Mouse (Mus musculus): Measurements from ENCODE around the gene Uxs1. TPM values are rescaled to one million over a fixed set of nuclear protein-coding genes. Genes with fewer than 3 reads are reported as not detected.

Uxs1 gene
- polyA plus RNA-seq, 1 experiment from 2014 or later, result 37.7 TPM

GRCm38 (mm10) chr1:43822586-43822985 is 5.0 kb downstream of the Uxs1 start:
- 86% methylated on average over 5 of the region's 5 CpGs for WGBS (ENCODE audit: missing documents)
- Histone ChIP-seq H3K79me2 (ENCODE audit: inconsistent target) (peaks cover 81% of the 10 kb centered on the region), H3K27ac (no peak overlapping the region), H3K4me3 (ENCODE audit: inconsistent target) (no peak overlapping the region), H3K36me3 (ENCODE audit: inconsistent target) (no peaks in the 10 kb centered on the region)

- Histone ChIP-seq H3K4me3 (ENCODE audit: inconsistent target) (no peak overlapping the region), H3K79me2 (ENCODE audit: inconsistent target) (peaks cover 89% of the 10 kb centered on the region), H3K27ac (no peak overlapping the region), H3K36me3 (ENCODE audit: inconsistent target) (no peaks in the 10 kb centered on the region)
- WGBS (ENCODE audit: missing documents), result 86% methylated on average over 1 of the region's 1 CpGs
Measured at GRCm38 (mm10) chr1:43821804-43822203, 5.8 kb downstream of the Uxs1 start.

- H3K27ac ChIP-seq, result no peak overlapping the region
- H3K79me2 ChIP-seq (ENCODE audit: inconsistent target), result peaks cover 94% of the 10 kb centered on the region
- 60% methylated on average over 1 of the region's 1 CpGs for WGBS (ENCODE audit: missing documents)
- H3K4me3 ChIP-seq (ENCODE audit: inconsistent target), result no peak overlapping the region
- H3K36me3 ChIP-seq (ENCODE audit: inconsistent target), result no peaks in the 10 kb centered on the region
Measured at GRCm38 (mm10) chr1:43820571-43820970, 7.0 kb downstream of the Uxs1 start.

GRCm38 (mm10) chr1:43819091-43819490 is 8.5 kb downstream of the Uxs1 start:
- Histone ChIP-seq H3K4me3 (ENCODE audit: inconsistent target) (no peak overlapping the region), H3K27ac (no peak overlapping the region)
- WGBS (ENCODE audit: missing documents), result 75% methylated on average over 2 of the region's 2 CpGs

GRCm38 (mm10) chr1:43818356-43818755 is 9.2 kb downstream of the Uxs1 start:
- 93% methylated on average over 4 of the region's 4 CpGs for WGBS (ENCODE audit: missing documents)
- Histone ChIP-seq H3K36me3 (ENCODE audit: inconsistent target) (no peaks in the 10 kb centered on the region), H3K79me2 (ENCODE audit: inconsistent target) (peaks cover 73% of the 10 kb centered on the region), H3K27ac (no peak overlapping the region), H3K4me3 (ENCODE audit: inconsistent target) (no peak overlapping the region)

More at GRCm38 (mm10) chr1:43819091-43819490, 8.5 kb downstream of the Uxs1 start:
- H3K36me3 ChIP-seq (ENCODE audit: inconsistent target), result no peaks in the 10 kb centered on the region
- H3K79me2 ChIP-seq (ENCODE audit: inconsistent target), result peaks cover 79% of the 10 kb centered on the region

- WGBS (ENCODE audit: missing documents), result 93% methylated on average over 1 of the region's 1 CpGs
- H3K27ac ChIP-seq, result 0 out of 2 replicates have a peak overlapping the region, but pooled peaks have one; percentile 4
- no peak overlapping the region for H3K4me3 ChIP-seq (ENCODE audit: inconsistent target)
- H3K36me3 ChIP-seq (ENCODE audit: inconsistent target), result no peaks in the 10 kb centered on the region
- H3K79me2 ChIP-seq (ENCODE audit: inconsistent target), result peaks cover 24% of the 10 kb centered on the region
Measured at GRCm38 (mm10) chr1:43811764-43812163, 15.8 kb downstream of the Uxs1 start.

- 33% methylated on average over 3 of the region's 3 CpGs for WGBS (ENCODE audit: missing documents)
- Histone ChIP-seq H3K27ac (0 out of 2 replicates have a peak overlapping the region, but pooled peaks have one; percentile 4), H3K36me3 (ENCODE audit: inconsistent target) (no peaks in the 10 kb centered on the region), H3K4me3 (ENCODE audit: inconsistent target) (no peak overlapping the region), H3K79me2 (ENCODE audit: inconsistent target) (peaks cover 17% of the 10 kb centered on the region)
Measured at GRCm38 (mm10) chr1:43811055-43811454, 16.5 kb downstream of the Uxs1 start.

GRCm38 (mm10) chr1:43809351-43809750 is 18.2 kb downstream of the Uxs1 start:
- Histone ChIP-seq H3K4me3 (ENCODE audit: inconsistent target) (no peak overlapping the region), H3K79me2 (ENCODE audit: inconsistent target) (peaks cover 13% of the 10 kb centered on the region; the same call in 1 of the 2 replicates), H3K36me3 (ENCODE audit: inconsistent target) (no peaks in the 10 kb centered on the region), H3K27ac (no peak overlapping the region)
- 100% methylated on average over 2 of the region's 2 CpGs for WGBS (ENCODE audit: missing documents)

GRCm38 (mm10) chr1:43803906-43804474 is 23.6 kb downstream of the Uxs1 start:
- H3K36me3 ChIP-seq (ENCODE audit: inconsistent target), result no peaks in the 10 kb centered on the region
- no peak overlapping the region for H3K27ac ChIP-seq
- no peaks in the 10 kb centered on the region for H3K79me2 ChIP-seq (ENCODE audit: inconsistent target)
- WGBS (ENCODE audit: missing documents), result 70% methylated on average over 1 of the region's 1 CpGs
- H3K4me3 ChIP-seq (ENCODE audit: inconsistent target), result no peak overlapping the region

- Histone ChIP-seq H3K36me3 (ENCODE audit: inconsistent target) (no peaks in the 10 kb centered on the region), H3K79me2 (ENCODE audit: inconsistent target) (no peaks in the 10 kb centered on the region), H3K27ac (no peak overlapping the region), H3K4me3 (ENCODE audit: inconsistent target) (no peak overlapping the region)
- 88% methylated on average over 3 of the region's 3 CpGs for WGBS (ENCODE audit: missing documents)
Measured at GRCm38 (mm10) chr1:43798048-43798447, 29.6 kb downstream of the Uxs1 start.

GRCm38 (mm10) chr1:43789765-43790164 is 37.8 kb downstream of the Uxs1 start:
- WGBS (ENCODE audit: missing documents), result 87% methylated on average over 2 of the region's 2 CpGs
- Histone ChIP-seq H3K36me3 (ENCODE audit: inconsistent target) (no peaks in the 10 kb centered on the region), H3K4me3 (ENCODE audit: inconsistent target) (no peak overlapping the region), H3K79me2 (ENCODE audit: inconsistent target) (no peaks in the 10 kb centered on the region), H3K27ac (no peak overlapping the region)

- H3K4me3 ChIP-seq (ENCODE audit: inconsistent target), result no peak overlapping the region
- 88% methylated on average over 5 of the region's 5 CpGs for WGBS (ENCODE audit: missing documents)
- H3K27ac ChIP-seq, result no peak overlapping the region
- H3K36me3 ChIP-seq (ENCODE audit: inconsistent target), result no peaks in the 10 kb centered on the region
- H3K79me2 ChIP-seq (ENCODE audit: inconsistent target), result no peaks in the 10 kb centered on the region
Measured at GRCm38 (mm10) chr1:43786711-43787110, 40.9 kb downstream of the Uxs1 start.

- H3K4me3 ChIP-seq (ENCODE audit: inconsistent target), result no peak overlapping the region
- no peak overlapping the region for H3K27ac ChIP-seq
- no peaks in the 10 kb centered on the region for H3K79me2 ChIP-seq (ENCODE audit: inconsistent target)
- 97% methylated on average over 5 of the region's 5 CpGs for WGBS (ENCODE audit: missing documents)
- H3K36me3 ChIP-seq (ENCODE audit: inconsistent target), result no peaks in the 10 kb centered on the region
Measured at GRCm38 (mm10) chr1:43785316-43785715, 42.3 kb downstream of the Uxs1 start.

GRCm38 (mm10) chr1:43783186-43783585 is 44.4 kb downstream of the Uxs1 start:
- WGBS (ENCODE audit: missing documents), result 100% methylated on average over 3 of the region's 3 CpGs
- Histone ChIP-seq H3K79me2 (ENCODE audit: inconsistent target) (no peaks in the 10 kb centered on the region), H3K36me3 (ENCODE audit: inconsistent target) (peaks cover 11% of the 10 kb centered on the region; the same call in 1 of the 2 replicates), H3K27ac (no peak overlapping the region), H3K4me3 (ENCODE audit: inconsistent target) (no peak overlapping the region)

- H3K36me3 ChIP-seq (ENCODE audit: inconsistent target), result peaks cover 11% of the 10 kb centered on the region; the same call in 1 of the 2 replicates
- WGBS (ENCODE audit: missing documents), result 97% methylated on average over 3 of the region's 3 CpGs
- H3K4me3 ChIP-seq (ENCODE audit: inconsistent target), result no peak overlapping the region
- H3K79me2 ChIP-seq (ENCODE audit: inconsistent target), result no peaks in the 10 kb centered on the region
- H3K27ac ChIP-seq, result no peak overlapping the region
Measured at GRCm38 (mm10) chr1:43782680-43783079, 44.9 kb downstream of the Uxs1 start.

- Histone ChIP-seq H3K4me3 (ENCODE audit: inconsistent target) (no peak overlapping the region), H3K27ac (no peak overlapping the region), H3K36me3 (ENCODE audit: inconsistent target) (peaks cover 11% of the 10 kb centered on the region; the same call in 1 of the 2 replicates), H3K79me2 (ENCODE audit: inconsistent target) (no peaks in the 10 kb centered on the region)
- WGBS (ENCODE audit: missing documents), result 100% methylated on average over 3 of the region's 3 CpGs
Measured at GRCm38 (mm10) chr1:43781672-43782071, 45.9 kb downstream of the Uxs1 start.
